Mouse (Mus musculus) right cerebral cortex, postnatal 10 days (tissue): ENCODE results near the gene Prr5l.

Experiments used
- DNase-seq, 2 experiments: peaks; one replicate each; pipeline ENCODE4 v3.0.0; 2021; ENCODE audit warnings: low spot score in 2 of 2

Prr5l gene

GRCm38 (mm10) chr2:101881471-101882162, 1.2 kb downstream of the Prr5l start:
- DNase-seq: no peak

GRCm38 (mm10) chr2:101871179-101871578, 11.6 kb downstream of the Prr5l start:
- peak in 1 of 2 experiments; percentile 40 for DNase-seq

- no peak for DNase-seq
Observed at GRCm38 (mm10) chr2:101868683-101869082, 14.1 kb downstream of the Prr5l start.

GRCm38 (mm10) chr2:101862219-101863123, 20.4 kb downstream of the Prr5l start:
- DNase-seq: peak; percentile 62 to 63

GRCm38 (mm10) chr2:101860920-101861485, 21.8 kb downstream of the Prr5l start:
- no peak for DNase-seq

GRCm38 (mm10) chr2:101856174-101856573, 26.7 kb downstream of the Prr5l start:
- no peak for DNase-seq

- no peak for DNase-seq
Observed at GRCm38 (mm10) chr2:101854792-101855191, 28.0 kb downstream of the Prr5l start.

GRCm38 (mm10) chr2:101842756-101843155, 40.1 kb downstream of the Prr5l start:
- no peak for DNase-seq

GRCm38 (mm10) chr2:101834816-101835523, 47.9 kb downstream of the Prr5l start:
- no peak for DNase-seq

GRCm38 (mm10) chr2:101832361-101832760, 50.5 kb downstream of the Prr5l start:
- DNase-seq: no peak

- no peak for DNase-seq
Observed at GRCm38 (mm10) chr2:101831851-101832250, 51.0 kb downstream of the Prr5l start.

- DNase-seq: no peak
Observed at GRCm38 (mm10) chr2:101830186-101830915, 52.5 kb downstream of the Prr5l start.

GRCm38 (mm10) chr2:101829013-101829412, 53.8 kb downstream of the Prr5l start:
- no peak for DNase-seq

- no peak for DNase-seq
Observed at GRCm38 (mm10) chr2:101828057-101828643, 54.7 kb downstream of the Prr5l start.

GRCm38 (mm10) chr2:101827626-101828025, 55.2 kb downstream of the Prr5l start:
- no peak for DNase-seq

GRCm38 (mm10) chr2:101826950-101827600, 55.8 kb downstream of the Prr5l start:
- no peak for DNase-seq

- no peak for DNase-seq
Observed at GRCm38 (mm10) chr2:101826186-101826707, 56.6 kb downstream of the Prr5l start.

- DNase-seq: no peak
Observed at GRCm38 (mm10) chr2:101825226-101826120, 57.4 kb downstream of the Prr5l start.

- DNase-seq: no peak
Observed at GRCm38 (mm10) chr2:101823821-101824220, 59.0 kb downstream of the Prr5l start.
